Mouse (Mus musculus): ENCODE data around the gene Mrpl52.

- no peak for TF ChIP-seq CTCF (IDR thresholded peaks at IDR 0.05; ENCODE audit: low read depth, low read length)
- no peak for TF ChIP-seq POLR2A (IDR thresholded peaks at IDR 0.05; ENCODE audit: borderline replicate concordance, low read depth, low read length)
These were observed 31.3 kb downstream of the Mrpl52 start for GRCm38 (mm10) chr14:54457907-54458569.
